Mouse (Mus musculus): ENCODE data around the gene Thpo.

DNA sequence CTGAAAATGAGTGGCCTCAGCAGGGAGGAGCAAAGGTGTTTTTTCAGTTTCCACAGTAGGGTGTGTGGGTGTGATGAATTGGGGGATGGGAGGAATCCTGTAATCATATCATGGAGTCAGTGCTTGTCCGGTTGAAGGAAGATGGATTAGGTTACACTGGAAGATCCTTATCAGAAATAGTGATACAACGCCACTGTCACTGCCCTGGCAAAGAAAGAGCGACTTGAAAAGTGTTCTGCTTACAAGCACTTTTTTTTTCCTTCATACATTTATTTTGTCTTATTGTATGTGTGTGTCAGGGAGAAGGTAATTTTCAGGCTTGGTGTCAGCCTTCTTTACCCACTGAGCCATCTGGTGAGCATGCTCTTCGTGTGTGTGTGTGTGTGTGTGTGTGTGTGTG is 11.6 kb downstream of the Thpo start:
- TF ChIP-seq HCFC1 (IDR thresholded peaks at IDR 0.05; ENCODE audit: borderline replicate concordance, insufficient read depth, low read length) (no peak), ZC3H11A (IDR thresholded peaks at IDR 0.05; ENCODE audit: borderline replicate concordance, low read depth, low read length) (no peak), ZNF384 (IDR thresholded peaks at IDR 0.05; ENCODE audit: low read depth, low read length) (no peak), CHD2 (IDR thresholded peaks at IDR 0.05; ENCODE audit: low read depth, low read length) (no peak), MAFK (IDR thresholded peaks at IDR 0.05; ENCODE audit: insufficient read depth, low read depth, low read length) (no peak)
